Mouse (Mus musculus) bone marrow, adult 2 months (tissue): ENCODE results near the gene Tbxas1. TPM values are rescaled to one million over a fixed set of nuclear protein-coding genes. Genes with fewer than 3 reads are reported as not detected.

Experiments used
- H3K27ac ChIP-seq: fragments of 200-500 bp; 2 replicates; pipeline ENCODE4 v1.5.1; 2012; ENCODE audit warnings: low read depth, mild to moderate bottlenecking, control low read depth, inconsistent platforms, low read length; ENCODE audit not compliant: control insufficient read depth, poor library complexity, insufficient read depth
- H3K4me1 ChIP-seq: fragments of 200-500 bp; 2 replicates; pipeline ENCODE4 v1.6.1; 2011; ENCODE audit warnings: low read length; ENCODE audit not compliant: control insufficient read depth, insufficient read depth
- H3K4me3 ChIP-seq: fragments of 200-500 bp; replicated peaks from 2 replicates; pipeline ENCODE3; 2011; ENCODE audit warnings: mild to moderate bottlenecking, low read depth, low read length, control low read depth; ENCODE audit not compliant: control insufficient read depth
- CTCF ChIP-seq: fragments of 200-500 bp; IDR thresholded peaks from 2 replicates; pipeline ENCODE4 v1.5.1; 2011; ENCODE audit warnings: low read length, control low read depth; ENCODE audit not compliant: control insufficient read depth, insufficient read depth
- POLR2A ChIP-seq: fragments of 200-500 bp; IDR thresholded peaks from 2 replicates; pipeline ENCODE4 v1.6.1; 2011; ENCODE audit warnings: low read depth, mild to moderate bottlenecking, control low read depth, low read length, borderline replicate concordance; ENCODE audit not compliant: control insufficient read depth
- WGBS: fragments of 180-500 bp; shearing (Covaris S2); methylation state at CpG from one replicate; pipeline ENCODE4 v1.1.7; 2018; 5-methylcytosine and 5-hydroxymethylcytosine counted together
- polyA plus RNA-seq: library from polyadenylated mRNA; stranded (reverse); fragments of >200 nt; gene quantifications from 2 replicates; pipeline ENCODE4 v1.2.4, GENCODE M21; 2011; ENCODE audit warnings: low replicate concordance; ENCODE audit not compliant: missing spikeins, insufficient read depth, insufficient read length

Gene Tbxas1
- polyA plus RNA-seq, 1 experiment, result 59.7 TPM

- H3K4me3 ChIP-seq, result no peak overlapping the region
- no peaks in the 10 kb centered on the region; the same call in 1 of the 2 replicates for H3K4me1 ChIP-seq
- 73% methylated on average over 7 of the region's 7 CpGs for WGBS
- no peak for TF ChIP-seq CTCF
- TF ChIP-seq POLR2A, result no peak
- H3K27ac ChIP-seq, result no peak overlapping the region
These were observed 158.5 kb downstream of the Tbxas1 start for GRCm38 (mm10) chr6:39033676-39034075.

GRCm38 (mm10) chr6:39035039-39035438 lies 159.8 kb downstream of the Tbxas1 start:
- no peak for TF ChIP-seq CTCF
- TF ChIP-seq POLR2A, result no peak
- Histone ChIP-seq H3K27ac (no peak overlapping the region), H3K4me1 (no peaks in the 10 kb centered on the region; the same call in 1 of the 2 replicates), H3K4me3 (no peak overlapping the region)
- 88% methylated on average over 6 of the region's 6 CpGs for WGBS

- TF ChIP-seq CTCF (no peak), POLR2A (no peak)
- H3K4me1 ChIP-seq, result no peaks in the 10 kb centered on the region; the same call in 1 of the 2 replicates
- 59% methylated on average over 4 of the region's 4 CpGs for WGBS
- H3K4me3 ChIP-seq, result no peak overlapping the region
- H3K27ac ChIP-seq, result no peak overlapping the region
These were observed 161.0 kb downstream of the Tbxas1 start for GRCm38 (mm10) chr6:39036204-39036603.

GRCm38 (mm10) chr6:39040451-39040850 lies 165.2 kb downstream of the Tbxas1 start:
- H3K27ac ChIP-seq, result no peak overlapping the region
- 86% methylated on average over 9 of the region's 9 CpGs for WGBS
- no peak for TF ChIP-seq POLR2A
- no peak for TF ChIP-seq CTCF
- H3K4me3 ChIP-seq, result no peak overlapping the region
- H3K4me1 ChIP-seq, result no peaks in the 10 kb centered on the region

GRCm38 (mm10) chr6:39049141-39049540 lies 173.9 kb downstream of the Tbxas1 start:
- 87% methylated on average over 5 of the region's 5 CpGs for WGBS
- H3K27ac ChIP-seq, result no peak overlapping the region
- no peak for TF ChIP-seq POLR2A
- TF ChIP-seq CTCF, result no peak
- H3K4me3 ChIP-seq, result no peak overlapping the region
- H3K4me1 ChIP-seq, result no peaks in the 10 kb centered on the region

GRCm38 (mm10) chr6:39050836-39051235 lies 175.6 kb downstream of the Tbxas1 start:
- H3K27ac ChIP-seq, result no peak overlapping the region
- H3K4me3 ChIP-seq, result no peak overlapping the region
- TF ChIP-seq CTCF, result no peak
- no peak for TF ChIP-seq POLR2A
- no peaks in the 10 kb centered on the region for H3K4me1 ChIP-seq
- 77% methylated on average over 6 of the region's 6 CpGs for WGBS

- Histone ChIP-seq H3K4me1 (no peaks in the 10 kb centered on the region), H3K4me3 (no peak overlapping the region), H3K27ac (no peak overlapping the region)
- 63% methylated on average over 9 of the region's 9 CpGs for WGBS
- TF ChIP-seq CTCF (no peak), POLR2A (no peak)
These were observed 176.8 kb downstream of the Tbxas1 start for GRCm38 (mm10) chr6:39051799-39052556.

- TF ChIP-seq POLR2A (no peak), CTCF (no peak)
- 80% methylated on average over 4 of the region's 4 CpGs for WGBS
- H3K4me3 ChIP-seq, result no peak overlapping the region
- H3K4me1 ChIP-seq, result no peaks in the 10 kb centered on the region
- H3K27ac ChIP-seq, result no peak overlapping the region
These were observed 177.4 kb downstream of the Tbxas1 start for GRCm38 (mm10) chr6:39052636-39053035.
